Mouse (Mus musculus) embryonic facial prominence, embryonic 11.5 days (tissue): ENCODE measurements around the gene Tmem220. TPM values are rescaled to one million over a fixed set of nuclear protein-coding genes. Genes with fewer than 3 reads are reported as not detected.

ENCODE experiments used
- ATAC-seq: fragments of 200-750 bp; cut with Nextera tagmentation; replicated peaks from 2 replicates; pipeline ENCODE4 v1.8.0; 2017; ENCODE audit warnings: low read depth; ENCODE audit not compliant: insufficient number of reproducible peaks, low FRiP score, low TSS enrichment
- DNase-seq: peaks from one replicate; pipeline ENCODE4 v3.0.0-alpha.2; 2015; ENCODE audit warnings: low spot score
- H3K27ac ChIP-seq: fragments of 300-500 bp; sonication (generic); replicated peaks from 2 replicates; pipeline ENCODE4 v1.5.1; 2014; ENCODE audit warnings: mild to moderate bottlenecking, low read depth, low read length, control low read depth
- H3K27me3 ChIP-seq: fragments of 300-500 bp; sonication (generic); 2 replicates; pipeline ENCODE4 v1.6.1; 2014; ENCODE audit warnings: mild to moderate bottlenecking, low read length, moderate library complexity, mixed read lengths; ENCODE audit not compliant: control insufficient read depth, insufficient read depth
- H3K36me3 ChIP-seq: fragments of 300-500 bp; sonication (generic); replicated peaks from 2 replicates; pipeline ENCODE4 v1.6.1; 2014; ENCODE audit warnings: low read depth, mild to moderate bottlenecking, low read length, moderate library complexity, mixed read lengths; ENCODE audit not compliant: control insufficient read depth, insufficient read depth
- H3K4me1 ChIP-seq: fragments of 300-500 bp; sonication (generic); 2 replicates; pipeline ENCODE4 v1.6.1; 2014; ENCODE audit warnings: low read length, mixed read lengths; ENCODE audit not compliant: control insufficient read depth, insufficient read depth
- H3K4me2 ChIP-seq: fragments of 300-500 bp; sonication (generic); 2 replicates; pipeline ENCODE4 v1.6.1; 2014; ENCODE audit warnings: low read depth, mild to moderate bottlenecking, control low read depth, low read length, moderate library complexity
- H3K4me3 ChIP-seq: fragments of 300-500 bp; sonication (generic); 2 replicates; pipeline ENCODE4 v1.5.1; 2014; ENCODE audit warnings: low read depth, low read length, control low read depth
- H3K9ac ChIP-seq: fragments of 300-500 bp; sonication (generic); replicated peaks from 2 replicates; pipeline ENCODE4 v1.6.1; 2014; ENCODE audit warnings: mild to moderate bottlenecking, control low read depth, low read length
- H3K9me3 ChIP-seq: fragments of 300-500 bp; sonication (generic); replicated peaks from 2 replicates; pipeline ENCODE4 v1.6.1; 2016; ENCODE audit warnings: mild to moderate bottlenecking, low read length, inconsistent platforms, mixed read lengths; ENCODE audit not compliant: control insufficient read depth
- WGBS: fragments of 180-500 bp; shearing (Covaris S2); extraction: QIAGEN DNeasy Blood & Tissue Kit; methylation state at CpG from one replicate; pipeline ENCODE4 v1.1.7; 2014; 5-methylcytosine and 5-hydroxymethylcytosine counted together
- polyA plus RNA-seq: library from polyadenylated mRNA; unstranded; fragments of >200 nt; fragmentation: Nextera tagmentation; extraction: Ambion mirVana; gene quantifications from 2 replicates; pipeline ENCODE4 v1.2.1, GENCODE M21; 2014

The Tmem220 gene
- 0.82 and 0.98 TPM in 2 replicates for polyA plus RNA-seq

DNA sequence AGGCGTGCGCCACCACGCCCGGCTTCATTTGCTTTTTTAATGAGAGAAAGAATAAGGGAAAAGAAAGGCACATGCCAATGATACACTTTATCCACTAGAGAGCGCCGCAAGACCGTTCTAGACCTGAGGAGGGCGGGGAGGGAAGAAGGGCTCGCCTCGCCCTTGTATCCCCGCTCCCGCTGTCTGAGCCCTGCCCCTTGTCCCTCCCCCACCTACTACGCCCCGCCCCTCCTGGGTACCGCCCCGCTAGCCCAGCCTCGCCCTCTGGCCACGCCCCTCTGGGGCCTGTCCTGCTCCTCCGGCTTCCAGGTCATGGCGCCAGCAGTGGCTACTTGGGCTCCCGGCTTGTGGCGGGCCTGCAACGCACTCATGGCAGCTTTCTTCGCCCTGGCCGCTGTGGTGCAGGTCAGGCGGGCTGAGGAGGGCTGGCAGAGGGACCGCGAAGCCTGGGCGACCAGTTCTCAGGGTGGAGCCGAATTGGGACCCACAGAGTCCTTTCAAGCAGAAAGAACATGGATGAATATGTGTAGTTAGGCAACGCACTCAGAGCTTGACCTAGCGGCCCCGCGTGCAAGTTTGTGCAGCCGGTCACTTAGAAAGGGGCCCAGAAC lies at the start of gene Tmem220:
Tmem220 (plus strand) TSS at position 288 of the 611 bp plus-strand sequence.
- no peaks in the 10 kb centered on the region for H3K36me3 ChIP-seq
- DNase-seq (peak; percentile 96), ATAC-seq (peak; percentile 94)
- H3K27ac ChIP-seq, result no peak within 1 kb of the TSS
- 3% methylated on average over 33 of the region's 35 CpGs for WGBS
- no peaks in the 10 kb centered on the region for H3K27me3 ChIP-seq
- no peaks in the 10 kb centered on the region for H3K9me3 ChIP-seq
- H3K4me2 ChIP-seq, result peak within 1 kb of the TSS; percentile 48
- peak within 1 kb of the TSS; percentile 28 for H3K4me3 ChIP-seq
- H3K9ac ChIP-seq, result peak within 1 kb of the TSS; percentile 45
- no peaks in the 10 kb centered on the region for H3K4me1 ChIP-seq

DNA sequence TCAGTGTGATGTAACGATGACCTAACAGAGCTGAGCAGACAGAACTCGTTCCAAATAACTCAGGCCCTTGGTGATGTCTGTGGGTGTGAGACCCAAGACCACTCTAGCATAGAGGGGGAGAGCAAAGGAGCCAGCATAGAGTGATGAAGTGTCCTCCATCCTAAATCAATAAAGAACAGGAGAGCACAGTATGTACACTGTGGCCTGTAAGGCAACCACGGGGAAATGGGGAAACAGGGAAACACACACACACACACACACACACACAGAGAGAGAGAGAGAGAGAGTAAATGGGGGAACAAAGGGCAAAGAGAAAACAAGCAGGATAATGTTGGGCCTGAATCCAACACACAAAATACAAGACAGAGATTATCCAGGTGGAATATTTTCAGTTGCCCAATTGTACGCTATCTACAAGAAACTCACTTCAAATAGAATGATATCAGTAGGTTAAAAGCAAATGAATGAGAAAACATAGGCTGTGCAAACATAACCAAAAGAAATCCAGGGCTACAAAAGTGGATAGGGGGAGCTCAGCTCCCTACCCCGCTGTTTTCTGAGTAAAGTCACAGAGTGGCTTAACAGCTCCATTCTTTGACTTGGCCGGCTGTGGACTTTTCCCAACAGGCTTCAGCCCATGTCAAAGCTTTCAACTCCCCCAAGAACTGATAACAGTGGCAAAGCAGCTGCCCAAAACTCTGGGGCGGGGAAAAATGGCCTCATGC lies 49.2 kb upstream of the Tmem220 start:
- H3K4me2 ChIP-seq, result no peak overlapping the region
- no peaks in the 10 kb centered on the region for H3K4me1 ChIP-seq
- ATAC-seq (no peak), DNase-seq (no peak)
- no peak overlapping the region for H3K9ac ChIP-seq
- H3K27ac ChIP-seq, result no peak overlapping the region
- no peaks in the 10 kb centered on the region for H3K36me3 ChIP-seq
- H3K4me3 ChIP-seq, result no peak overlapping the region
- WGBS, result 90% methylated on average over 7 of the region's 7 CpGs
- no peaks in the 10 kb centered on the region for H3K9me3 ChIP-seq
- H3K27me3 ChIP-seq, result no peaks in the 10 kb centered on the region

DNA sequence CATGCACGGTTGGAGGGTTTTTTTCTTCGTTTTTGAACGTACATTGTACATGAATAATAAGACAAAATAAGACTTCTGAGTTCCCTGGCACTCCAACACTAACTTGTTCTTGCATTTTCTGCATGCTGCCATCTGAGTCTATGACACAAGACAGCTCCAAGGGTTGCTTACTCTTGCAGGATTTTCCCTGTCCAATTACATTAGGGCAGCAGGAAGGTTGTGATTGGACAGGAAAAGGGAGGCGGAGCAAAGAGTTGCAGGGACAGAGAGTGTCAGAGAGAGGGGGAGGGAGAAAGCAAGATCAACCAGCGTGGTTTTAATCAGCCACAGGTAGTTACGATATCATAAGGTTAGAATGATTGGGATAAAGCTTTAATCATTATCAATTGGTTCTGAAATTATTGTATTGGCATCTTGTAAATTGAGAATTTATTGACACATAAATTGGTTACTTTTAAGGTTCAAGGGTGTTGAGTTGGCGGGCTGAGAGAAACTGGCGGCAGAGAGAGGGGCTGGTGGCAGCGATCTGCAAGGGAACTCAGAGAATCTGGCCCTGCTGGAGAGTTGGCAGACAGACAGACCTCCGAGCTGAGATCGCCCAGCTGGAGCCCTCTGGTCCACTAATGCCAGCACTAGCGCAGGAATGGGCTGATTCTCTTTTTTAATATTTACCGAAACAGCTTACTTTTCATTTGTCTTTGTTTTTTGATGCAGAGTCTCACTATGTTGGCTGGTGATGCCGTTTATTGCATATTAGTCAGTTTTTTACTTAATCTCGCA lies 43.4 kb upstream of the Tmem220 start:
- Histone ChIP-seq H3K36me3 (no peaks in the 10 kb centered on the region), H3K4me2 (no peak overlapping the region), H3K27ac (no peak overlapping the region), H3K27me3 (no peaks in the 10 kb centered on the region), H3K4me1 (no peaks in the 10 kb centered on the region; the same call in none of the 2 replicates), H3K9ac (no peak overlapping the region), H3K9me3 (no peaks in the 10 kb centered on the region), H3K4me3 (no peak overlapping the region)
- 82% methylated on average over 15 of the region's 15 CpGs for WGBS
- ATAC-seq (no peak), DNase-seq (peak; percentile 29)

DNA sequence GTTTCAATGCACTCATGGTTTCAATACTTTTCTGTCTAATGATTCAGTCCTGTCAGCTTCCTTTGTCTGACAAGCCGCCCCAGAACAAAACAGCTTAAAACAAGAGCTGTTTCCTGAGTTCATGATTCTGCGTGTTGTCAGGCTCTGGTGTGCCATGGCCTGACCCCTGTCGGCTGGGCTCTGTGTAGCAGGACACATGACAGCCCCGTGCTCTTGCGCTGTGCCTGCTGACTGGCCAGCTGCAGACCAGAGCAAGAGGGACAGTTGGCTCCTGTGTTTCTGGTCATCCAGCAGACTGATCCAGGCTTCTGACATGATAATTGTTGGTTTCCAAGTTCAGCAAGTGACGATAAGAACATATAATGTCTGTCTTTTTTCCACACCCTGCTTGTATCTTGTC lies 42.2 kb upstream of the Tmem220 start:
- H3K36me3 ChIP-seq, result no peaks in the 10 kb centered on the region
- H3K27ac ChIP-seq, result 0 out of 2 replicates have a peak overlapping the region, but pooled peaks have one; percentile 30
- DNase-seq (peak; percentile 54), ATAC-seq (no peak)
- no peaks in the 10 kb centered on the region for H3K27me3 ChIP-seq
- no peaks in the 10 kb centered on the region; the same call in none of the 2 replicates for H3K4me1 ChIP-seq
- no peaks in the 10 kb centered on the region for H3K9me3 ChIP-seq
- no peak overlapping the region for H3K9ac ChIP-seq
- 43% methylated on average over 6 of the region's 6 CpGs for WGBS
- H3K4me3 ChIP-seq, result no peak overlapping the region
- H3K4me2 ChIP-seq, result no peak overlapping the region

DNA sequence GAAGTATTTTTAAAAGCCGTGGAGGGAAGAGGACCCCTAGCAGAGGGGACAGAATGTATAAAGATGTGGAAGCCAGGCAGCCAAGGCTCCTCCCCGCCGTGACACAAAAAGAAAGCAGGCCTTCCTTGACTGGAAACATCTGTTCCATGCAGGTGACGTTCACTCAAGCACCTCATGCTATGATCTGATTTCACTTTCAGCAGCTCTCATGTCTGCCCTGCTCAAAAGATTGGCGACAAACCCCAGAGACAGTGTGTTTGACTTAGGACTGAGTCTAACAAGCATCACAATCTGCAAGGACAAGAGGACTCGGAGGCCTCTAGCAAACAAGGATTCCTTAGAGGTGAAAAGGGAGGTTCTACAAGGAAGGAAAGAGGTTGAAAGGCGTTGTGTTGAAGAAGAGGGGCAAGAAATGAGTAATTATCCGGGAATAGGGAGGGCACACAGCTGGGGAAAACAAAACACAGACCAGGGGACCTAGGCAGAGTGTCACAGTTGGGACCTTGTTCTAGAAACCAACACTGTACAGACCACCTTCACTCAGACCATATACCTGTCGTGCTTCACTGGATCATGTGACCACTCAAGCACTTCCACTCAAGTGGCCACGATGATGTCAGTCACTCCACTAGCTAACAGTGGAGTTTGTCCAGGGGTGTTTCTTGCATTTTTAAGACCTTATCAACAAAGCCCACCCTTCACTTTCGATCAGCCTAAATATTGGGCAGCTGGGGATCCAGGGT lies 41.4 kb upstream of the Tmem220 start:
- DNase-seq, result peak; percentile 64
- no peaks in the 10 kb centered on the region for H3K9me3 ChIP-seq
- H3K36me3 ChIP-seq, result no peaks in the 10 kb centered on the region
- H3K4me2 ChIP-seq, result no peak overlapping the region
- H3K9ac ChIP-seq, result no peak overlapping the region
- no peaks in the 10 kb centered on the region; the same call in none of the 2 replicates for H3K4me1 ChIP-seq
- peak overlapping the region; percentile 56 for H3K27ac ChIP-seq
- ATAC-seq, result peak; percentile 51
- 43% methylated on average over 11 of the region's 11 CpGs for WGBS
- H3K27me3 ChIP-seq, result no peaks in the 10 kb centered on the region
- no peak overlapping the region for H3K4me3 ChIP-seq

DNA sequence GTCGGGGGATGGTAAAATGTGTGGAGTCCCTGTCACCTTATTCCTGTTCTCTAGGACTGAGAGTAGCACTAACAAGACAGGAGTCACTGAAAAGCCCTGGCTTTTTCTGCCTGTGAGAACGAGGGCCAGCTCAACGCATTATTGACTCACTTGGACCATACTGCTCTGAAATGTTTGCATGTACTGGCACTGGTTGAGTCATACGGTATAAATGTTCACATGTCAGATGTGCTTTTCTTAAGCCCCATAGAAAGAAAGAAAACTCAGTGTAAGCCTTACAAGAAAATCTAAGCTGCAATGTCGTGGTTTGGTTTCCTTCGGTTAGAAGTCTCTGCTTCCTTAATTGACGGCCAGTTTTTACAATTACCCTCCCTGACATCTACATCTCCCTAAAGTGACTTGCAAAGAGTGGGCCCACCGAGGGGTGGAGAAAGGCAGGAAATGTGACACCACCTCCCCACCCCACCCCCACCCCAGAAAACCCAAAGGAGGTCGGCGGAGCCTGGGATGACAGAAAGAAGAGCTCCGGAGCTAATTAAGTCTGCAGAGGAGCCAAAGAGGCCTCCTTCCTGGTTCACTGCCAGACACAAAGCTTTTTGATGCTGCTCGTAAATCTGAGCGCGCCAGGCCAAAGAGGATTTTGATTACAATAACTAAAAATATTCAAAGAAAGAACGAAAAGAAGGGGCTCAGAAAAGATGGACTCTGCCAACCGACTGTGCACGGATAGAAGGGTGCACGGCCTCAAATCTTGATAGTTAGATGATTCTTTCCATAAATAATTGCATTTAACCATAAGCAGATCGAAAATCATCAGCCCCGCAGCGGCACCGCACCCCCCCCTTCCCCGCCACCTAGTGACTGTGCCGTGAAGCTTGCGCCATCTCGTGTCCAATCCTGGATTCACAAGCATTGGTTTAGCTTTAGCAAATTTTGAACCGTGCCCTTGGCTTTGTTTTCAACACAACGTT lies 40.5 kb upstream of the Tmem220 start:
- Histone ChIP-seq H3K36me3 (no peaks in the 10 kb centered on the region), H3K9ac (peak overlapping the region; percentile 22), H3K27ac (peak overlapping the region; percentile 56), H3K4me2 (peak overlapping the region; percentile 32), H3K9me3 (no peaks in the 10 kb centered on the region), H3K4me3 (peak overlapping the region; percentile 17), H3K27me3 (no peaks in the 10 kb centered on the region), H3K4me1 (no peaks in the 10 kb centered on the region; the same call in none of the 2 replicates)
- DNase-seq, result peak; percentile 89
- peak; percentile 24; the same call in 1 of the 2 replicates for ATAC-seq
- WGBS, result 4% methylated on average over 28 of the region's 28 CpGs
